Mouse (Mus musculus): ENCODE measurements around the gene Gm10031. TPM values are rescaled to one million over a fixed set of nuclear protein-coding genes. Genes with fewer than 3 reads are reported as not detected.

Gm10031 gene
- polyA plus RNA-seq, 1 experiment from 2014 or later: 0.37 TPM

- Histone ChIP-seq H3K9me3 (ENCODE audit: control insufficient read depth, low read length) (no peaks in the 10 kb centered on the region), H3K27me3 (ENCODE audit: control insufficient read depth, insufficient read depth, low read length) (no peaks in the 10 kb centered on the region), H3K9ac (ENCODE audit: low read length) (no peak overlapping the region), H3K4me2 (ENCODE audit: low read depth, low read length, severe bottlenecking) (no peak overlapping the region), H3K36me3 (ENCODE audit: control insufficient read depth, insufficient read depth, low read length) (no peaks in the 10 kb centered on the region), H3K27ac (ENCODE audit: low read depth, low read length) (no peak overlapping the region), H3K4me1 (replicated peaks; ENCODE audit: control insufficient read depth, insufficient read depth, low read length) (no peaks in the 10 kb centered on the region), H3K4me3 (ENCODE audit: low read depth, low read length) (no peak overlapping the region)
- ATAC-seq (replicated peaks; ENCODE audit: low FRiP score): no peak
- DNase-seq (ENCODE audit: low spot score): no peak
- 87% methylated on average over 4 of the region's 4 CpGs for WGBS
Observed at GRCm38 (mm10) chr1:156533911-156534310, 10.1 kb downstream of the Gm10031 start.

- no peaks in the 10 kb centered on the region for H3K36me3 ChIP-seq (ENCODE audit: control insufficient read depth, insufficient read depth, low read length)
- no peaks in the 10 kb centered on the region for H3K4me1 ChIP-seq (replicated peaks; ENCODE audit: control insufficient read depth, insufficient read depth, low read length)
- no peak for DNase-seq (ENCODE audit: low spot score)
- no peak overlapping the region for H3K4me3 ChIP-seq (ENCODE audit: low read depth, low read length)
- H3K27me3 ChIP-seq (ENCODE audit: control insufficient read depth, insufficient read depth, low read length): no peaks in the 10 kb centered on the region
- no peak overlapping the region for H3K9ac ChIP-seq (ENCODE audit: low read length)
- no peak overlapping the region for H3K4me2 ChIP-seq (ENCODE audit: low read depth, low read length, severe bottlenecking)
- H3K9me3 ChIP-seq (ENCODE audit: control insufficient read depth, low read length): no peaks in the 10 kb centered on the region
- no peak overlapping the region for H3K27ac ChIP-seq (ENCODE audit: low read depth, low read length)
- WGBS: 65% methylated on average over 2 of the region's 2 CpGs
- no peak for ATAC-seq (replicated peaks; ENCODE audit: low FRiP score)
Observed at GRCm38 (mm10) chr1:156537031-156537430, 13.2 kb downstream of the Gm10031 start.

- Histone ChIP-seq H3K36me3 (ENCODE audit: control insufficient read depth, insufficient read depth, low read length) (no peaks in the 10 kb centered on the region), H3K27ac (ENCODE audit: low read depth, low read length) (no peak overlapping the region), H3K9ac (ENCODE audit: low read length) (no peak overlapping the region), H3K9me3 (ENCODE audit: control insufficient read depth, low read length) (no peaks in the 10 kb centered on the region), H3K4me2 (ENCODE audit: low read depth, low read length, severe bottlenecking) (no peak overlapping the region), H3K4me1 (replicated peaks; ENCODE audit: control insufficient read depth, insufficient read depth, low read length) (no peaks in the 10 kb centered on the region), H3K4me3 (ENCODE audit: low read depth, low read length) (no peak overlapping the region), H3K27me3 (ENCODE audit: control insufficient read depth, insufficient read depth, low read length) (no peaks in the 10 kb centered on the region)
- 87% methylated on average over 6 of the region's 6 CpGs for WGBS
- DNase-seq (ENCODE audit: low spot score): no peak
- ATAC-seq (replicated peaks; ENCODE audit: low FRiP score): no peak
Observed at GRCm38 (mm10) chr1:156537701-156538100, 13.9 kb downstream of the Gm10031 start.

- Histone ChIP-seq H3K4me1 (replicated peaks; ENCODE audit: control insufficient read depth, insufficient read depth, low read length) (no peaks in the 10 kb centered on the region), H3K4me2 (ENCODE audit: low read depth, low read length, severe bottlenecking) (no peak overlapping the region), H3K4me3 (ENCODE audit: low read depth, low read length) (no peak overlapping the region), H3K27me3 (ENCODE audit: control insufficient read depth, insufficient read depth, low read length) (no peaks in the 10 kb centered on the region), H3K27ac (ENCODE audit: low read depth, low read length) (no peak overlapping the region), H3K9me3 (ENCODE audit: control insufficient read depth, low read length) (no peaks in the 10 kb centered on the region), H3K9ac (ENCODE audit: low read length) (no peak overlapping the region), H3K36me3 (ENCODE audit: control insufficient read depth, insufficient read depth, low read length) (no peaks in the 10 kb centered on the region)
- WGBS: 86% methylated on average over 3 of the region's 3 CpGs
- DNase-seq (ENCODE audit: low spot score) (no peak), ATAC-seq (replicated peaks; ENCODE audit: low FRiP score) (no peak)
Observed at GRCm38 (mm10) chr1:156538382-156538781, 14.6 kb downstream of the Gm10031 start.

GRCm38 (mm10) chr1:156539787-156540560 is 16.2 kb downstream of the Gm10031 start:
- Histone ChIP-seq H3K27ac (ENCODE audit: low read depth, low read length) (no peak overlapping the region), H3K36me3 (ENCODE audit: control insufficient read depth, insufficient read depth, low read length) (no peaks in the 10 kb centered on the region), H3K4me2 (ENCODE audit: low read depth, low read length, severe bottlenecking) (no peak overlapping the region), H3K4me1 (replicated peaks; ENCODE audit: control insufficient read depth, insufficient read depth, low read length) (no peaks in the 10 kb centered on the region), H3K9me3 (ENCODE audit: control insufficient read depth, low read length) (no peaks in the 10 kb centered on the region), H3K4me3 (ENCODE audit: low read depth, low read length) (no peak overlapping the region), H3K9ac (ENCODE audit: low read length) (no peak overlapping the region), H3K27me3 (ENCODE audit: control insufficient read depth, insufficient read depth, low read length) (no peaks in the 10 kb centered on the region)
- no peak for ATAC-seq (replicated peaks; ENCODE audit: low FRiP score)
- 58% methylated on average over 4 of the region's 4 CpGs for WGBS
- no peak for DNase-seq (ENCODE audit: low spot score)

- no peak for ATAC-seq (replicated peaks; ENCODE audit: low FRiP score)
- no peaks in the 10 kb centered on the region for H3K36me3 ChIP-seq (ENCODE audit: control insufficient read depth, insufficient read depth, low read length)
- H3K27me3 ChIP-seq (ENCODE audit: control insufficient read depth, insufficient read depth, low read length): no peaks in the 10 kb centered on the region
- no peaks in the 10 kb centered on the region for H3K9me3 ChIP-seq (ENCODE audit: control insufficient read depth, low read length)
- H3K4me2 ChIP-seq (ENCODE audit: low read depth, low read length, severe bottlenecking): no peak overlapping the region
- no peak overlapping the region for H3K9ac ChIP-seq (ENCODE audit: low read length)
- no peak for DNase-seq (ENCODE audit: low spot score)
- H3K4me3 ChIP-seq (ENCODE audit: low read depth, low read length): no peak overlapping the region
- H3K4me1 ChIP-seq (replicated peaks; ENCODE audit: control insufficient read depth, insufficient read depth, low read length): no peaks in the 10 kb centered on the region
- H3K27ac ChIP-seq (ENCODE audit: low read depth, low read length): no peak overlapping the region
- WGBS: 47% methylated on average over 12 of the region's 12 CpGs
Observed at GRCm38 (mm10) chr1:156543999-156544398, 20.2 kb downstream of the Gm10031 start.

GRCm38 (mm10) chr1:156558024-156558930 is 34.5 kb downstream of the Gm10031 start, which contains the start of gene Abl2:
Gene Abl2, plus strand, starts transcription at chr1:156558786.
- DNase-seq (ENCODE audit: low spot score): peak; percentile 93
- ATAC-seq (replicated peaks; ENCODE audit: low FRiP score): peak; percentile 97

GRCm38 (mm10) chr1:156558950-156559640 is 35.3 kb downstream of the Gm10031 start:
- peak; percentile 85 for DNase-seq (ENCODE audit: low spot score)
- no peaks in the 10 kb centered on the region for H3K4me1 ChIP-seq (replicated peaks; ENCODE audit: control insufficient read depth, insufficient read depth, low read length)
- peak overlapping the region; percentile 90 for H3K27ac ChIP-seq (ENCODE audit: low read depth, low read length)
- H3K4me2 ChIP-seq (ENCODE audit: low read depth, low read length, severe bottlenecking): peak overlapping the region; percentile 56
- peak overlapping the region; percentile 77 for H3K4me3 ChIP-seq (ENCODE audit: low read depth, low read length)
- no peaks in the 10 kb centered on the region for H3K9me3 ChIP-seq (ENCODE audit: control insufficient read depth, low read length)
- peak overlapping the region; percentile 95 for H3K9ac ChIP-seq (ENCODE audit: low read length)
- WGBS: 0% methylated on average over 60 of the region's 66 CpGs
- no peaks in the 10 kb centered on the region for H3K36me3 ChIP-seq (ENCODE audit: control insufficient read depth, insufficient read depth, low read length)
- ATAC-seq (replicated peaks; ENCODE audit: low FRiP score): peak; percentile 58
- no peaks in the 10 kb centered on the region for H3K27me3 ChIP-seq (ENCODE audit: control insufficient read depth, insufficient read depth, low read length)

More at GRCm38 (mm10) chr1:156558024-156558930, 34.5 kb downstream of the Gm10031 start, which contains the start of gene Abl2:
- no peaks in the 10 kb centered on the region for H3K36me3 ChIP-seq (ENCODE audit: control insufficient read depth, insufficient read depth, low read length)
- H3K9ac ChIP-seq (ENCODE audit: low read length): peak within 1 kb of the TSS; percentile 95
- H3K4me2 ChIP-seq (ENCODE audit: low read depth, low read length, severe bottlenecking): peak within 1 kb of the TSS; percentile 56
- peak within 1 kb of the TSS; percentile 90 for H3K27ac ChIP-seq (ENCODE audit: low read depth, low read length)
- 10% methylated on average over 58 of the region's 60 CpGs for WGBS
- no peaks in the 10 kb centered on the region for H3K9me3 ChIP-seq (ENCODE audit: control insufficient read depth, low read length)
- H3K27me3 ChIP-seq (ENCODE audit: control insufficient read depth, insufficient read depth, low read length): no peaks in the 10 kb centered on the region
- peak within 1 kb of the TSS; percentile 77 for H3K4me3 ChIP-seq (ENCODE audit: low read depth, low read length)
- no peaks in the 10 kb centered on the region for H3K4me1 ChIP-seq (replicated peaks; ENCODE audit: control insufficient read depth, insufficient read depth, low read length)
